9 mouse cellular contexts compared by ENCODE assay signal in the genomic region with DNA sequence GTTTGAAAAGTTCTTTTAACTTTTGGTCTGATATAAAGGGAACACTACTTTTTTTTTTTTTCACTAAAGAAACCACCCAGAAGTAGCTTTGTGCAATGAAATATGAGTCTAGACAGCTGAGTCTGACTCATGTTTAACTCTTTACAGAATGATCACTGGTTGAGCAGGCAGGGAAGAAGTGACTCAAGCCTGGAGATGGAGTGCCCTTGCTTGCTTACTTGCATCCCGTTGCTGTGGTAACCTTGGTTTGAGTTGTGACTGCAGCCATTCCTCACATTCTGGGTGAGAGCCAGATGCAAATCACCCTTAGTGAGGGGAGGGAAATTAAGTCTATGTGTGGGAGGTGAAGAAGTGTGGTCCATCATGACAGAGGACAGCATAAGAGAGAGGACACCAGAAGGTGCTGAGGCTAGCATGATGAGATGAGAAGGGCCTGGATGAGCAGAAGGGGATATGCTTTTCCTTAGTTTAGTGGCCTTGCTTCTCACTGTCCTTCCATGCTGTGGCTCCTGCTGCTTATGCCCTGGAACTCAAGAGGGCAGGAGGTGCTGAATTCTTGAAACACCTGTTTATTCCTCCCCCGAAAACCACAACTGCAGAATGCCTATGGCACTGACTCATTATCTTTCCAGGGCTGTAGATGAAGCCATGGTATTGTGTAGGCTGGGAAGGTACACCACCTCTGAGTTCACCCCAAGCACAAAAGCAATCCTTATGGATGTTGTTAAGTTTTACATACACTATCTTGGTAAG.
DNase-seq lines count a peak whose midpoint lies in the region; ATAC-seq and TF ChIP-seq lines count a peak whose summit lies in the region.
"Had no signal": no experiment of that assay in that cellular context is flagged by ENCODE, and none has a peak within 500 bp of the region (broad histone marks: within the 10 kb centered on the region; RNA-seq: fewer than 3 reads in every experiment).

No protein-coding gene starts in this region.

- no peak overlapping the region for H3K4me3 ChIP-seq in gastrocnemius, adult 2 months
- no peak overlapping the region for H3K4me3 ChIP-seq in intestine, postnatal 0 days (ENCODE audit: low read depth, low read length)
- H3K4me3 ChIP-seq in midbrain, embryonic 11.5 days (ENCODE audit: low read depth, low read length): no peak overlapping the region
- no peak overlapping the region for H3K4me3 ChIP-seq in kidney, embryonic 16.5 days (ENCODE audit: low read length)

- WGBS in intestine, postnatal 0 days: 83% methylated on average over 2 of the region's 2 CpGs
- 86% methylated on average over 2 of the region's 2 CpGs for WGBS in midbrain, embryonic 11.5 days
- WGBS in kidney, embryonic 16.5 days: 59% methylated on average over 2 of the region's 2 CpGs

- H3K4me1 ChIP-seq in intestine, postnatal 0 days (replicated peaks; ENCODE audit: control insufficient read depth, insufficient read depth, low read length): no peaks in the 10 kb centered on the region
- peaks cover 14% of the 10 kb centered on the region for H3K4me1 ChIP-seq in midbrain, embryonic 11.5 days (ENCODE audit: control insufficient read depth, insufficient read depth, low read length)
- peaks cover 16% of the 10 kb centered on the region for H3K4me1 ChIP-seq in kidney, embryonic 16.5 days (ENCODE audit: insufficient read depth, low read length)

- H3K9ac ChIP-seq in intestine, postnatal 0 days (ENCODE audit: low read depth, low read length): no peak overlapping the region
- no peak overlapping the region for H3K9ac ChIP-seq in midbrain, embryonic 11.5 days (ENCODE audit: low read length)
- no peak overlapping the region for H3K9ac ChIP-seq in kidney, embryonic 16.5 days (replicated peaks; ENCODE audit: low read length)

- DNase-seq in gastrocnemius, adult 2 months: no peak
- no peak for DNase-seq in gastrocnemius, adult 18-20 months (ENCODE audit: low spot score)
- DNase-seq in thymus, postnatal 0 days (ENCODE audit: low spot score): peak; percentile 20
- no peak for DNase-seq in thymus, adult 18-20 months
- peak; percentile 86 for DNase-seq in induced T-regulatory cell, adult 2 months (ENCODE audit: low read depth)
- no peak for DNase-seq in midbrain, embryonic 11.5 days (ENCODE audit: low spot score, missing footprints)

- intact Hi-C loops in gastrocnemius, adult 2 months (cut with DNase I): no loop called here

- no peaks in the 10 kb centered on the region for H3K36me3 ChIP-seq in intestine, postnatal 0 days (ENCODE audit: control insufficient read depth, insufficient read depth)
- no peaks in the 10 kb centered on the region for H3K36me3 ChIP-seq in midbrain, embryonic 11.5 days (ENCODE audit: control insufficient read depth, insufficient read depth, low read length)
- H3K36me3 ChIP-seq in kidney, embryonic 16.5 days (ENCODE audit: insufficient read depth, low read length): no peaks in the 10 kb centered on the region
- H3K36me3 ChIP-seq: G1E had no signal

- no peak for ATAC-seq in intestine, postnatal 0 days
- no peak for ATAC-seq in midbrain, embryonic 11.5 days (ENCODE audit: low FRiP score)
- no peak for ATAC-seq in kidney, embryonic 16.5 days (ENCODE audit: low FRiP score, low TSS enrichment)

- H3K4me2 ChIP-seq in intestine, postnatal 0 days (replicated peaks; ENCODE audit: low read depth): no peak overlapping the region
- no peak overlapping the region for H3K4me2 ChIP-seq in midbrain, embryonic 11.5 days
- H3K4me2 ChIP-seq in kidney, embryonic 16.5 days (replicated peaks; ENCODE audit: low read depth, low read length): no peak overlapping the region

- H3K27me3 ChIP-seq in intestine, postnatal 0 days (replicated peaks; ENCODE audit: control insufficient read depth, insufficient read depth, low read length): no peaks in the 10 kb centered on the region
- H3K27me3 ChIP-seq in midbrain, embryonic 11.5 days (ENCODE audit: control insufficient read depth, insufficient read depth, low read length): no peaks in the 10 kb centered on the region
- no peaks in the 10 kb centered on the region for H3K27me3 ChIP-seq in kidney, embryonic 16.5 days (ENCODE audit: insufficient read depth, low read length)

- no peaks in the 10 kb centered on the region for H3K9me3 ChIP-seq in intestine, postnatal 0 days (ENCODE audit: control insufficient read depth)
- no peaks in the 10 kb centered on the region for H3K9me3 ChIP-seq in midbrain, embryonic 11.5 days (ENCODE audit: control insufficient read depth, low read length)
- no peaks in the 10 kb centered on the region for H3K9me3 ChIP-seq in kidney, embryonic 16.5 days (ENCODE audit: low read length)
- H3K9me3 ChIP-seq: G1E had no signal

- peak overlapping the region; percentile 59 for H3K27ac ChIP-seq in gastrocnemius, adult 2 months
- H3K27ac ChIP-seq in intestine, postnatal 0 days (ENCODE audit: low read depth, low read length): no peak overlapping the region
- H3K27ac ChIP-seq in midbrain, embryonic 11.5 days (ENCODE audit: low read depth, low read length): no peak overlapping the region
- H3K27ac ChIP-seq in kidney, embryonic 16.5 days (ENCODE audit: low read length): no peak overlapping the region

- TF ChIP-seq CTCF in gastrocnemius, adult 2 months (IDR thresholded peaks at IDR 0.05): no peak
- TF ChIP-seq CTCF in intestine, postnatal 0 days (IDR thresholded peaks at IDR 0.05; ENCODE audit: low read depth): no peak

Comparison
In these comparisons a context has a peak if more than half of its experiments do, and no peak if none do; other contexts are left out.
1. DNase-seq: peak in thymus, postnatal 0 days (single experiment) and induced T-regulatory cell, adult 2 months (single experiment); none in gastrocnemius, adult 2 months (single experiment), gastrocnemius, adult 18-20 months (single experiment), thymus, adult 18-20 months (0 of 2) and midbrain, embryonic 11.5 days (single experiment).